Mouse (Mus musculus) CD8-positive naive resting alpha-beta T cell, adult 2 months (primary cell): ENCODE measurements around the gene Tulp1.

Experiments
- DNase-seq, 2 experiments: peaks; one replicate each; pipeline ENCODE4 v3.0.0; 2022; ENCODE audit warnings: low read depth in 2 of 2, low spot score in 2 of 2

Tulp1 gene

DNA sequence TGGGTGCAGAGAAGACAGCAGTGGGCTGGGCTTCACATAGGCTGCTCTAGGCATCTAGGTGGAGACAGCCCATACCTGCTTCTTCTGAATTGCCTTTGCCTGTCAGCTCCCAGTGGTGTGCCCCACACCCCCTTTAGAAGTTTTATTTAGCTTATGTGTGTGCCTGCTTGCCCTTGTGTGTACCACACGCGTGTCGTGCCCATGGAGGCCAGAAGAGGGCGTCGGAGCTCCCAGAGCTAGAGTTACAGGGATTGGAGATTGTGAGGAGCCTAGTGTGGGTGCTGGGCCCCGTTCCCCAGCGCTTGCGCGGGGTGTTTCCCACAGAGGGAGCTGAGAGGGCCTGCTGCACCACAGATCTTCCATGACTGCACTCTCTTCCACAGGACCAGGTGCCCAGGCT is 48.5 kb downstream of the Tulp1 start:
- no peak for DNase-seq

DNA sequence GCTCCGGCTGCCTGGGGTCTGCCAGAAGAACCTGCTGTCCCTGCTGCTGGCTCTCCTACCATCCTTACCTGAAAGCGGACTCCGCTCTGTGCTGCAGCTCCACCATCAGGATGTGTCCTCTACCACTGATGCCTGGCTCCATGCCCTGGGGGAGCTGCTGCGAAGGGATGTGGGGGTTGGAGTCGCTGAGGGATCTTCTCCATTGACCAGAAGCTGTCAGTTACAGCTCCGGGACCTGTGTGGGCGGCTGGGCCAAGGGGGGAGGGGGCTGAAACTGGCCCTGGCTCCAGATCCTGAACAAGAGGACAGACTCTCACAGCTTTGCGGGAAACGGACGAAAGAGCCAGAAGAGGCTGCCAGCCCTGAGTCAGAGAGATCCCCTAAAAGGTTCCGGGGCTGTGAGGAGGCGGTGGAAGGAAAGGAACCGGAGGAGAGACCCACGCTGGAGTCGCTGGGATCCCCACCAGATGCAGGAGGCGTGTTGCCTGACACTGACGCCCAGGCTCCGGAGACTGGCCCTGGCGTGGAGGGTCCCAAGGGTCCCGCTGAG is 49.3 kb downstream of the Tulp1 start:
- DNase-seq: no peak

GRCm38 (mm10) chr17:28313880-28314225 is 51.2 kb downstream of the Tulp1 start:
- no peak for DNase-seq

DNA sequence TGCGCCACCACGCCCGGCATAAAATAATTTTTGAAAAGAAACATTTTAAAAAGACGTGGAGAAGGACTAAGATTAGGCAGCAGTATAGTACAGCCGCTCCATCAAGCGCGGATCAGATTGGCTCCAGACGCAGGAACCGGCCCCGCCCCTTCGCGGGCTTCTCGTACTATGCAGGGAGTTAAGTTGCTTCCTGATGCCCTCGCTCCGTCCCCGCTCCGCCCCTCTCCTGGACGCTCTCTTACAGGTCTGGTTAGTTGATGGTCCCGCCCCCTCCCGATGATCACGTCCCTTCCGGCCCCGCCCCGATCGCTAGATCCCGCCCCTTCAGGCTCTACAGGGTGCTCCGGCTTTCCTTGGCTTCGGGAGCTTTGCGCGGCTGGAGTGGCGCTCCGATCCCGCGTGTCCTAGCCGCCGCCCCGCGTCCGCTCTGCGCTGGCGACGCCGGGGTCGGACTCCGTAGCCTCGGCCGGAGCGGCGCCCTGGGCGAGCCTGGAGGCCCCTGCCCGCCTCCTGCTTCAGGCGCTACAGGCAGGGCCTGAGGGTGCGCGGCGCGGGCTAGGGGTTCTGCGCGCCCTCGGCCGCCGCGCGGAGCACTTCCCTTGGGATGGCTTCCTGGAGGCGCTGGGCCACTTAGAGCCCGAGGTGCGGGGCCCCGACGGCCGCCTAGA is 51.7 kb downstream of the Tulp1 start, which contains the start of gene Fance:
Gene Fance, plus strand, starts transcription at position 308 of the 668 bp plus-strand sequence.
- DNase-seq: peak; percentile 87 to 91

- DNase-seq: peak in 1 of 2 experiments; percentile 32
Measured at GRCm38 (mm10) chr17:28312232-28313211, 52.5 kb downstream of the Tulp1 start.

DNA sequence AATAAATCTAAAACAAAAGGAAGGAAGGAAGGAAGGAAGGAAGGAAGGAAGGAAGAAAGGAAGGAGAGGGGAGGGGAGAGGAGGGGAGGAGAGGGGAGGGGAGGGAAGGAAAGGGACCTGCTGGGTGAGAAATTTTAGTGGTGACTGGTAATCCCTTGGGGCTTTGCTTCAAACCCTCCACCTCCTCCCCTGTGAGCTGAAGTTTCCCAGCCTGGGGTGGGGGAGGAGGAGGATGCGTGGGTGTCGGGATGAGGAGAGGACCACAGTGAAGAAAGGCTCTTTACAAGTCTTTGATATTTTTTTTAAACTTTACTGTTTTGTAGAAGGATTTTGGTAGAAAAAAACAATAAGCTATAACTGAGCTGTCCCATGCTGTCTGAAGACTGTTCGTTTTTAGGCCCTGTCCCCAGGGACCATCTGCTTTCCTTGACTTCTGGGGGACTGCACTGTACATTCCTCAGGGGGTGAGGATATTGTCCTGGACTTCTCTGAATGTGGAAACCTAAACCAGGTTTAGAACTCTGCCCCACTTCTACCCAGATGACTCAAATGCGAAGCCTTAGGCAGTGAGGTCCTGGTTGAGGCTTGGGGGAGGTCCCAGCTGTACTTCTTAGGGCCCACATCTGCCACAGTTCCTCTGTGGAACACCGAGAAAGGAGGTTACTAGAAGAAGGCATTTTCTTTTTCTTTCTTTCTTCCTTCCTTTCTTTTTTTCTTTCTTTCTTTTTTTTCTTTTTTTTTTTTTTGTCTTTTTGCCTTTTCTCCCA is 53.5 kb downstream of the Tulp1 start:
- DNase-seq: no peak

- DNase-seq: no peak
Measured at GRCm38 (mm10) chr17:28310831-28311230, 54.2 kb downstream of the Tulp1 start.

DNA sequence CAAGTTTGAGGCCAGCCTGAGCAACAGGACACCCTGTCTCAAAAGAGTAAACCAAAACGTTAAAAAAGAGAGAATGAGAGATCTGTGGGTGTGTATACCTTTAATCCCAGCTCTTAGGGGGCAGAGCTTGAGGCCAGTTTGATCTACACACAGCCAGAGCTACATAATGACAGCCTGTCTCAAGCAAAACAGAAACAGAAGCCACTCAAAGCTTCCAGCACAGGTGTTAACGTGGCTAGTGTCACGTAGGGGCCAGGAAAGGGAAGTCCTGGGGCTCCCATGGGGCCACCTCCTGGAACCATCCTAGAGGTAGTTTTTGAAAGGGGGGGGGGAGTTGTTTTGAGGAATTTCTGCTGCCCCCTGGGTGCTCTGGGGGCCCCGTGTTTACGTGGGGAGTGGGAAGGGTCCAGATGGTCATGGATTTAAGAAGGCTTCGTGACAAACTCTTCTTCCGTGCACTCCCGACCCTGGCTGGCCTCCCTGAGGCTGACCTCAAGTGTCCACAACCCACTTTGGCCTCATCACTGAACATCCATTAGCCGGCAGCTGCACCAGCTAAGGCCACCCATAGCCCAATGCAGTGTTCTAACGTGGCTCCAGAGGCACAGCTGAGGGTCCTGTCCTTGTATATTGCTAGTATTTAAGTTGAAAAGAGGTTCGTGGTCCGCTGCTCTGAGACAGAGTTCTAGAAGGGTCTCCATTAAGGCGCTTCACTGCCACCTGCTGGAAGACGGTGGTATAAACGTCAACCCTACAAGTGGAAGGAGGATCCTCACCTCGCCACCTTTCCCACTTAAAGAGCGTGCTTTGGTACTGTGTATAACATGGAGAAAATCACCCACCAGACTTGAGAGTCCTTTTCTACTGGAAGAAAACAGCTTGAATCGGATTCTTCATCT is 56.5 kb downstream of the Tulp1 start:
- DNase-seq: peak; percentile 81 to 89

- DNase-seq: no peak
Measured at GRCm38 (mm10) chr17:28305172-28305571, 59.9 kb downstream of the Tulp1 start.
